In genomic region chr2:146511401-146511865, GRCm38 (mm10) we compare ENCODE assay signal across 8 mouse cellular contexts. TPM values are rescaled to one million over a fixed set of nuclear protein-coding genes. Genes with fewer than 3 reads are reported as not detected.
DNase-seq lines count a peak whose midpoint lies in the region; ATAC-seq and TF ChIP-seq lines count a peak whose summit lies in the region.

No protein-coding gene starts in this region.

- H3K27me3 ChIP-seq in heart, embryonic 11.5 days (ENCODE audit: control insufficient read depth, insufficient read depth, low read length): no peaks in the 10 kb centered on the region
- H3K27me3 ChIP-seq in C2C12 (ENCODE audit: control insufficient read depth, insufficient read depth, insufficient read length): no peaks in the 10 kb centered on the region
- H3K27me3 ChIP-seq in embryonic facial prominence, embryonic 11.5 days (ENCODE audit: control insufficient read depth, insufficient read depth, low read length): no peaks in the 10 kb centered on the region
- no peaks in the 10 kb centered on the region for H3K27me3 ChIP-seq in intestine, embryonic 16.5 days (replicated peaks; ENCODE audit: control insufficient read depth, insufficient read depth, low read length)
- no peaks in the 10 kb centered on the region for H3K27me3 ChIP-seq in midbrain, postnatal 0 days (ENCODE audit: insufficient read depth, low read length)

- intact Hi-C loops in heart, postnatal 10 days (cut with DNase I): no loop called here

- under 1% methylated on average over 22 of the region's 22 CpGs for WGBS in heart, embryonic 11.5 days (ENCODE audit: insufficient replicate concordance)
- WGBS in embryonic facial prominence, embryonic 11.5 days: 0% methylated on average over 21 of the region's 22 CpGs
- WGBS in intestine, embryonic 16.5 days: under 1% methylated on average over 22 of the region's 22 CpGs
- WGBS in midbrain, postnatal 0 days: under 1% methylated on average over 21 of the region's 22 CpGs

- ATAC-seq in heart, embryonic 11.5 days (replicated peaks; ENCODE audit: insufficient number of reproducible peaks, low FRiP score, low TSS enrichment): peak; percentile 53
- peak; percentile 49 for ATAC-seq in embryonic facial prominence, embryonic 11.5 days (replicated peaks; ENCODE audit: insufficient number of reproducible peaks, low FRiP score, low TSS enrichment, low read depth)
- ATAC-seq in intestine, embryonic 16.5 days: peak; percentile 64; the same call in 1 of the 2 replicates
- ATAC-seq in midbrain, postnatal 0 days (ENCODE audit: low FRiP score): peak; percentile 49

- H3K4me2 ChIP-seq in heart, embryonic 11.5 days: peak overlapping the region; percentile 68
- peak overlapping the region; percentile 78 for H3K4me2 ChIP-seq in embryonic facial prominence, embryonic 11.5 days (ENCODE audit: low read depth, low read length)
- H3K4me2 ChIP-seq in intestine, embryonic 16.5 days (ENCODE audit: low read depth, low read length): peak overlapping the region; percentile 71
- H3K4me2 ChIP-seq in midbrain, postnatal 0 days (ENCODE audit: low read depth, low read length, poor library complexity, severe bottlenecking): peak overlapping the region; percentile 83

- 0 out of 2 replicates have a peak overlapping the region, but pooled peaks have one; percentile 54 for H3K27ac ChIP-seq in heart, embryonic 11.5 days (ENCODE audit: low read depth, low read length)
- H3K27ac ChIP-seq in embryonic facial prominence, embryonic 11.5 days (replicated peaks; ENCODE audit: low read depth, low read length): no peak overlapping the region
- peak overlapping the region; percentile 73 for H3K27ac ChIP-seq in intestine, embryonic 16.5 days (ENCODE audit: low read length)
- H3K27ac ChIP-seq in midbrain, postnatal 0 days (ENCODE audit: low read depth, low read length): peak overlapping the region; percentile 72

- H3K79me3 ChIP-seq in C2C12 (ENCODE audit: low read depth): peaks cover 3% of the 10 kb centered on the region

- H3ac ChIP-seq in C2C12 (ENCODE audit: control insufficient read depth, insufficient read length, low read depth): peak overlapping the region; percentile 64

- peaks cover 9% of the 10 kb centered on the region for H3K4me1 ChIP-seq in heart, embryonic 11.5 days (ENCODE audit: control insufficient read depth, insufficient read depth, low read length)
- H3K4me1 ChIP-seq in embryonic facial prominence, embryonic 11.5 days (ENCODE audit: control insufficient read depth, insufficient read depth, low read length): no peaks in the 10 kb centered on the region
- H3K4me1 ChIP-seq in intestine, embryonic 16.5 days (ENCODE audit: control insufficient read depth, insufficient read depth, low read length): peaks cover 3% of the 10 kb centered on the region; the same call in 1 of the 2 replicates
- H3K4me1 ChIP-seq in midbrain, postnatal 0 days (ENCODE audit: insufficient read depth, low read length): peaks cover 4% of the 10 kb centered on the region; the same call in 1 of the 2 replicates

- H3K9me3 ChIP-seq in heart, embryonic 11.5 days (replicated peaks; ENCODE audit: control insufficient read depth, low read length): no peaks in the 10 kb centered on the region
- H3K9me3 ChIP-seq in embryonic facial prominence, embryonic 11.5 days (replicated peaks; ENCODE audit: control insufficient read depth, low read length): no peaks in the 10 kb centered on the region
- no peaks in the 10 kb centered on the region for H3K9me3 ChIP-seq in intestine, embryonic 16.5 days (ENCODE audit: control insufficient read depth, low read length)
- H3K9me3 ChIP-seq in midbrain, postnatal 0 days (ENCODE audit: low read length): no peaks in the 10 kb centered on the region

- no peaks in the 10 kb centered on the region for H3K79me2 ChIP-seq in C2C12 (ENCODE audit: control insufficient read depth, insufficient read depth)

- no peak for TF ChIP-seq CTCF in C2C12 (IDR thresholded peaks at IDR 0.05; ENCODE audit: control insufficient read depth, insufficient read depth, insufficient read length)
- TF ChIP-seq CTCF in midbrain, postnatal 0 days (IDR thresholded peaks at IDR 0.05): no peak; the same call in 1 of the 2 replicates

- DNase-seq in heart, postnatal 10 days: no peak
- DNase-seq in embryonic facial prominence, embryonic 11.5 days (ENCODE audit: low spot score): no peak
- peak; percentile 21 for DNase-seq in midbrain, postnatal 0 days (ENCODE audit: low spot score)
- DNase-seq in yolk sac, embryonic 10.5 days (ENCODE audit: low spot score): no peak
- no peak for DNase-seq in kidney, adult 8-10 months

- H3K9ac ChIP-seq in heart, embryonic 11.5 days (ENCODE audit: low read depth, low read length): peak overlapping the region; percentile 89
- H3K9ac ChIP-seq in embryonic facial prominence, embryonic 11.5 days (replicated peaks; ENCODE audit: low read length): peak overlapping the region; percentile 82
- peak overlapping the region; percentile 89 for H3K9ac ChIP-seq in intestine, embryonic 16.5 days (ENCODE audit: low read depth, low read length)
- H3K9ac ChIP-seq in midbrain, postnatal 0 days (replicated peaks; ENCODE audit: low read length, poor library complexity, severe bottlenecking): peak overlapping the region; percentile 92

- no peaks in the 10 kb centered on the region for H3K36me3 ChIP-seq in heart, embryonic 11.5 days (ENCODE audit: control insufficient read depth, insufficient read depth, low read length)
- H3K36me3 ChIP-seq in C2C12 (ENCODE audit: control insufficient read depth, insufficient read depth): no peaks in the 10 kb centered on the region
- no peaks in the 10 kb centered on the region for H3K36me3 ChIP-seq in embryonic facial prominence, embryonic 11.5 days (replicated peaks; ENCODE audit: control insufficient read depth, insufficient read depth, low read depth, low read length)
- no peaks in the 10 kb centered on the region for H3K36me3 ChIP-seq in intestine, embryonic 16.5 days (ENCODE audit: control insufficient read depth, insufficient read depth, low read length)
- H3K36me3 ChIP-seq in midbrain, postnatal 0 days (ENCODE audit: insufficient read depth, low read length): no peaks in the 10 kb centered on the region

- H3K4me3 ChIP-seq in heart, embryonic 11.5 days (ENCODE audit: low read depth, low read length): peak overlapping the region; percentile 82
- H3K4me3 ChIP-seq in C2C12 (ENCODE audit: insufficient read depth, poor library complexity, severe bottlenecking): peak overlapping the region; percentile 83
- peak overlapping the region; percentile 84 for H3K4me3 ChIP-seq in embryonic facial prominence, embryonic 11.5 days (ENCODE audit: low read depth, low read length)
- H3K4me3 ChIP-seq in intestine, embryonic 16.5 days (ENCODE audit: low read length): peak overlapping the region; percentile 93
- peak overlapping the region; percentile 81 for H3K4me3 ChIP-seq in midbrain, postnatal 0 days (ENCODE audit: low read depth, low read length)

TF ChIP-seq in C2C12, 6 proteins besides CTCF, POLR2A, EP300 and RAD21:
- no peak for TF ChIP-seq FOSL1 (IDR thresholded peaks at IDR 0.05; ENCODE audit: insufficient read depth, low read length, poor library complexity, severe bottlenecking)
- TF ChIP-seq MAX (IDR thresholded peaks at IDR 0.05): no peak
- no peak for TF ChIP-seq USF1 (IDR thresholded peaks at IDR 0.05; ENCODE audit: low read depth)
- no peak for TF ChIP-seq CEBPB (IDR thresholded peaks at IDR 0.05; ENCODE audit: low read depth)
TF ChIP-seq in C2C12: peak in this region for 0.

RNA-seq across cellular contexts. Expression of gene Ralgapa2, which starts 0.7 kb away (rescaled TPM):
- 10.6 TPM in 2 replicates for polyA plus RNA-seq in heart, embryonic 11.5 days (2014; fragmentation: Nextera tagmentation; extraction: Ambion mirVana)
- total RNA-seq in heart, postnatal 10 days (2021): 10 to 100 TPM; 32.1 to 32.7 TPM
- polyA plus RNA-seq in C2C12 (2012; fragmentation: generic; extraction: Trizol): 2.3 TPM
- 6.6 and 8.2 TPM in 2 replicates for polyA plus RNA-seq in embryonic facial prominence, embryonic 11.5 days (2014; fragmentation: Nextera tagmentation; extraction: Ambion mirVana)
- polyA plus RNA-seq in intestine, embryonic 16.5 days (2015; fragmentation: Nextera tagmentation; extraction: Ambion mirVana): 7.8 and 9.7 TPM in 2 replicates
- total RNA-seq in midbrain, postnatal 0 days (2014; rRNA removed): 26.5 and 35.0 TPM in 2 replicates
- polyA plus RNA-seq in midbrain, postnatal 0 days (2015; fragmentation: Nextera tagmentation; extraction: Ambion mirVana): 6.1 and 8.5 TPM in 2 replicates
